Mouse (Mus musculus): ENCODE results near the gene Sh3kbp1. TPM values are rescaled to one million over a fixed set of nuclear protein-coding genes. Genes with fewer than 3 reads are reported as not detected.
A peak's percentile ranks its signal among the peaks of the same experiment; 100 is the strongest.

Gene Sh3kbp1
- total and polyA plus RNA-seq, 3 experiments: 45.4 to 85.8 (median 48.2) TPM

DNA sequence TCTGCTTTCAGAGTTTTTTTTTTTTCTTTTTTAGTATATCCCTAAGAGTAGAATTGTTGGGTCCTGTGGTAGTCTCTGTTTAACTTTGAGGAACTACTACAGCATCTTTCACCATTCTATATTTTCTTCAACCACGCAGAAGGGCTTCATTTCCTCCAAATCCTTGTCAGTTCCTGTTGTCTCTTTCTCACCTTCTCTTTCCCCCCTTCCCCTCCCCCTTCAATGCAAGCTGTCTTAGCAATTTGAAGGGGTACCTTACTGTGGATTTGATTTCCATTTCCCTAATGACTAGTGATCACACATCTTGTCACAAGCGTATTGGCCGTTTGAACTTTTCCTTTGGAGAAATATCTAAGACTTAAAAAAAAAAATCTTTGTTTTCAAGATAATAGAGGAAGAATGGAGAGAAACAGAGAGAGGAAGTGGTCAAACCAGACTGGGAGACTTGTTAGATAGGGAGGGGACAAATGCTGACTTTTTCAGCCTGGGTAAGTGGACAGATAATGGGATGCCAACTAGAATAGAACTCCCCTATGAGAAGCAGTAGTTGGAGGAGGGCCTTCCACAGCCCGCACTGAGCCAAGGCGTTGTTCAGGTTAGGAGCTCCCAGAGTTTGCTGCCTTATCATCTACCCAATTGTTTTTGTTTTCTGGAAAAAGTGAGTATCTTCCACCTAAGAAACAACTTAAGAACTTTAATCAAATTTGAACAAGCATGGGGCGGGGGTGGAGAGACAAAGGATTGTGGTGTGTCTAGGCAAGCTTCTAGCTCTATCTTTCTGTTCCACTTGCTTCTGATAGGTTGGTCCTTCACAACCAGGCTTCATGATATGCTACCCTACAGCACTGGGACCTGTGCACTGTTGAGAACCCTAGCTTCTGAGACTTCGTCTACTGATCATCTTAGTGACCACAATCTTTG, 130.1 kb downstream of the Sh3kbp1 start:
- in situ Hi-C loops (cut with MboI; ENCODE audit: low pct_ligation_motif_present, low pct_unique_long_range_greater_than_20kb, low sequenced_read_pairs) (loop anchor here (25.0 kb wide), 1 partner anchor 120 kb away; the partner anchor contains the start of gene Sh3kbp1), dilution Hi-C loops (cut with MboI; ENCODE audit: extremely low pct_ligation_motif_present, extremely low pct_unique_long_range_greater_than_20kb, low sequenced_read_pairs) (no loop called here)
- Histone ChIP-seq H3K36me3 (replicated peaks in 1 of 2; ENCODE audit: control insufficient read depth in 1 of 2, insufficient read depth in 1 of 2, low read length in 1 of 2) (peaks cover 0 to 8% of the 10 kb centered on the region in 2 experiments), H3K4me2 (ENCODE audit: insufficient read depth, low read depth, poor library complexity, severe bottlenecking) (peak overlapping the region; percentile 42), H3K27me3 (replicated peaks) (no peaks in the 10 kb centered on the region), H3K9ac (ENCODE audit: insufficient read depth, low read depth) (0 out of 2 replicates have a peak overlapping the region, but pooled peaks have one; percentile 18), H3K9me3 (replicated peaks; ENCODE audit: low read length) (no peaks in the 10 kb centered on the region), H3K4me1 (ENCODE audit: control insufficient read depth in 1 of 2, insufficient read depth in 2 of 2) (peaks cover 8 to 39% of the 10 kb centered on the region in 2 experiments; a peak in 3 of 4 replicates), H3K27ac (ENCODE audit: insufficient read depth, low read depth) (peak overlapping the region; percentile 84), H3K79me2 (replicated peaks; ENCODE audit: control insufficient read depth, extremely low read depth, insufficient read depth, poor library complexity, severe bottlenecking) (peaks cover 18% of the 10 kb centered on the region; the same call in 1 of the 2 replicates), H3K4me3 (replicated peaks in 1 of 3; ENCODE audit: low read depth in 2 of 3, low read length in 2 of 3, poor library complexity in 1 of 3) (no peak overlapping the region)
- TF ChIP-seq CHD2 (IDR thresholded peaks at IDR 0.05; ENCODE audit: low read length): peak; percentile 51; the same call in 1 of the 2 replicates
- peak; percentile 33; the same call in 1 of the 2 replicates for TF ChIP-seq EP300 (IDR thresholded peaks at IDR 0.05; ENCODE audit: low read length)
- no peak for TF ChIP-seq POLR2AphosphoS2 (IDR thresholded peaks at IDR 0.05; ENCODE audit: low read depth, low read length)
- no peak for TF ChIP-seq ZC3H11A (IDR thresholded peaks at IDR 0.05; ENCODE audit: low read depth, low read length)
- 0 out of 2 replicates have a peak, but pooled peaks have one; percentile 9 for TF ChIP-seq IRF4 (IDR thresholded peaks at IDR 0.05; ENCODE audit: low read depth, low read length)
- DNase-seq (ENCODE audit: extremely low read depth): no peak

DNA sequence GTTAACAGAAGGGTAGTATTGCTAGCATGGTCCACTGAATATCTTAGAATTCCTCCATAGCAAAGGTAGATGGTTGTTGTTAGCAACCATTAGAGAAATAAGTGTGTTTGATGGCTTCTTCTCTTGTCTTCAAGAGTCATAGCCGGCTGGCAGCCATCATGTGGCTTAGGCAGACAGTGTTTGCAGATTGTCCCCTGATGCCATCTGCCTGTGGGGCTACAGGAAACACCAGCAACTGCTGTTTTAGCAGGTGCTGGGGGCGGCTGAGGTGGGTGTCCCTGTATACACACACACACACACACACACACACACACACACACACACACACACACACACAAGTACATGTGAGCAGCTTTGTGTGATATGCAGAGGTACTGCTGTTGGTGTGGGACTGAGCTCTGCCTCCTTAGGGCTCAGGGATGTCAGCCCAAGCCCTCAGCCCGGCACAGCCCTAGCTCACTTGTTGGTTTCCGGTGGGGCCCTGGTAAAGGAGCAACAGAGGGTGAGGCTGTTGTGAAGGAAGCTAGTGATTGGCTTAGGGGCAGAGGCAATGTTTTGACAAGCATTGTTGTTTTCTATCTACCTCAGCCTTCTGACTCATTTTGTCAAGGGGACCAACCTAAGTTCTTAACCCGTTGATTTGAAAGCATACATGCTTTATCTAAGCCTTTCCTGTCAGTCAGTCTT, 130.9 kb downstream of the Sh3kbp1 start:
- peak overlapping the region; percentile 18; the same call in 1 of the 2 replicates for H3K9ac ChIP-seq (ENCODE audit: insufficient read depth, low read depth)
- H3K36me3 ChIP-seq (replicated peaks in 1 of 2; ENCODE audit: control insufficient read depth in 1 of 2, insufficient read depth in 1 of 2, low read length in 1 of 2): peaks cover 0 to 8% of the 10 kb centered on the region in 2 experiments
- peak; percentile 54 for DNase-seq (ENCODE audit: extremely low read depth)
- H3K4me3 ChIP-seq (replicated peaks in 1 of 3; ENCODE audit: low read depth in 2 of 3, low read length in 2 of 3, poor library complexity in 1 of 3): no peak overlapping the region
- H3K27ac ChIP-seq (ENCODE audit: insufficient read depth, low read depth): peak overlapping the region; percentile 84
- peaks cover 8 to 36% of the 10 kb centered on the region in 2 experiments; a peak in 3 of 4 replicates for H3K4me1 ChIP-seq (ENCODE audit: control insufficient read depth in 1 of 2, insufficient read depth in 2 of 2)
- H3K79me2 ChIP-seq (replicated peaks; ENCODE audit: control insufficient read depth, extremely low read depth, insufficient read depth, poor library complexity, severe bottlenecking): peaks cover 20% of the 10 kb centered on the region
- no peaks in the 10 kb centered on the region for H3K27me3 ChIP-seq (replicated peaks)
- TF ChIP-seq MAX (IDR thresholded peaks at IDR 0.05; ENCODE audit: low read length) (no peak), IRF4 (IDR thresholded peaks at IDR 0.05; ENCODE audit: low read depth, low read length) (0 out of 2 replicates have a peak, but pooled peaks have one; percentile 8)
- H3K9me3 ChIP-seq (replicated peaks; ENCODE audit: low read length): no peaks in the 10 kb centered on the region
- H3K4me2 ChIP-seq (ENCODE audit: insufficient read depth, low read depth, poor library complexity, severe bottlenecking): peak overlapping the region; percentile 42; the same call in 1 of the 2 replicates
- dilution Hi-C loops (cut with MboI; ENCODE audit: extremely low pct_ligation_motif_present, extremely low pct_unique_long_range_greater_than_20kb, low sequenced_read_pairs) (no loop called here), in situ Hi-C loops (cut with MboI; ENCODE audit: low pct_ligation_motif_present, low pct_unique_long_range_greater_than_20kb, low sequenced_read_pairs) (loop anchor here (25.0 kb wide), 1 partner anchor 121 kb away; the partner anchor contains the start of gene Sh3kbp1)

DNA sequence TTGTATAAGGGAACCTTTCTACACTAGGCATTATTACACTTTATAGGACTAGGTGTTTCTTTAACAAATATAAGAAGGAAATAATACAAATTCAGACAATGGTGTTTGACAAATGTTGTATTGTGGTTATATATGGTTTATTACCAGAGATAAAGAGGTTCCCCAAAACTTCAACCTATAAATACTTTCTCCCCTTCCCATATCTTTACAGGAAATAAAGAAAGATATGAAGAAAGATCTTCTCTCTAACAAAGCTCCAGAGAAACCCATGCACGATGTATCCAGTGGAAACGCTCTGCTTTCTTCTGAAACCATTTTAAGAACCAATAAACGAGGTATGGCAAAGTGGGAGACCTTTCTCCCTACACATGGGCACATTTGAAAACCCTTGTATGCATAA, 136.7 kb downstream of the Sh3kbp1 start:
- Histone ChIP-seq H3K4me2 (ENCODE audit: insufficient read depth, low read depth, poor library complexity, severe bottlenecking) (no peak overlapping the region), H3K9ac (ENCODE audit: insufficient read depth, low read depth) (no peak overlapping the region), H3K79me2 (replicated peaks; ENCODE audit: control insufficient read depth, extremely low read depth, insufficient read depth, poor library complexity, severe bottlenecking) (peaks cover 13% of the 10 kb centered on the region), H3K9me3 (replicated peaks; ENCODE audit: low read length) (no peaks in the 10 kb centered on the region), H3K27me3 (replicated peaks) (no peaks in the 10 kb centered on the region), H3K27ac (ENCODE audit: insufficient read depth, low read depth) (no peak overlapping the region), H3K36me3 (replicated peaks in 1 of 2; ENCODE audit: control insufficient read depth in 1 of 2, insufficient read depth in 1 of 2, low read length in 1 of 2) (peaks cover 2 to 6% of the 10 kb centered on the region in 2 experiments), H3K4me1 (ENCODE audit: control insufficient read depth in 1 of 2, insufficient read depth in 2 of 2) (peaks cover 4 to 55% of the 10 kb centered on the region in 2 experiments; a peak in 2 of 4 replicates), H3K4me3 (replicated peaks in 1 of 3; ENCODE audit: low read depth in 2 of 3, low read length in 2 of 3, poor library complexity in 1 of 3) (no peak overlapping the region)
- dilution Hi-C loops (cut with MboI; ENCODE audit: extremely low pct_ligation_motif_present, extremely low pct_unique_long_range_greater_than_20kb, low sequenced_read_pairs): no loop called here
- TF ChIP-seq MEF2A (IDR thresholded peaks at IDR 0.05; ENCODE audit: borderline replicate concordance, low read depth, low read length) (no peak), ZNF384 (IDR thresholded peaks at IDR 0.05; ENCODE audit: low read depth, low read length) (no peak), SIN3A (IDR thresholded peaks at IDR 0.05; ENCODE audit: low read length) (no peak), ZKSCAN1 (IDR thresholded peaks at IDR 0.05; ENCODE audit: borderline replicate concordance, low read depth, low read length) (no peak), BHLHE40 (IDR thresholded peaks at IDR 0.05; ENCODE audit: low read depth, low read length) (no peak), GABPA (IDR thresholded peaks at IDR 0.05; ENCODE audit: insufficient replicate concordance, low read depth, low read length) (no peak)
- no peak for DNase-seq (ENCODE audit: extremely low read depth)
- in situ Hi-C loops (cut with MboI; ENCODE audit: low pct_ligation_motif_present, low pct_unique_long_range_greater_than_20kb, low sequenced_read_pairs): loop anchor here (25.0 kb wide), 1 partner anchor 126 kb away; the partner anchor contains the start of gene Sh3kbp1
